Mouse (Mus musculus): Measurements from ENCODE around the gene Ak2.
A peak's percentile ranks its signal among the peaks of the same experiment; 100 is the strongest.

The Ak2 gene

DNA sequence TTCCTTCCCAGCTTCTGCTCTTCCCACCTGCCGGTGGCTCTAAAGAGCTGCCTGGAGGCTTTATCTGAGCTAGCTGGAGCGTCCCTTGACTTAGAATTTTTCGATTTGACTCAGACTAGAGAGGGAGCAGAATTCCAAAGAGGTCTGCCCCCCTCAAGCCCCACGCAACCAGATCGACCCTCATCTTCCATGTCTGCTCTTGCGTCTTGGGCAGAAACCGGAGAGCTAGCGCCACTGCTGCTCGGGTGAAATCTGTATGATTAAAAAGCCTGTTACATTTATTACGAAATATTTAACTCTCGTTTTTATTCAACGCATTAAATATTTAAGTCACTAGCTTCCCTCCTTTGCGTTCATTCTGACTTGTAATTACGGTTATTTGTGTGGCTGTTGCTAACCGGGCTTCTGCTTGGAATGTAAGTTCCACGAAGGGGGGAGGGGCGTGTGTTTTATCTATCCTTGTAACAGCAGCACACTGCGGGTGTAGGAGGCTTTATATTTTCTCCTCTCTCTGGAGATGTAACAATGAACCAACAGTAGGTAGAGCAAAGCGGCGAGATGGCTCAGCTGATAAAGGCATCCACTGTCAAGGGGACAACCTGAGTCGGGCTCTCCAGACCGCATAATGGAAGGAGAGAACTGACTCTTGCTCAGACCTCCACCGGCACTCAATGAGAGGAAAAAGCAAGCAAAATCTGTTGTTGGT is 57.7 kb downstream of the Ak2 start:
- DNase-seq: no peak

DNA sequence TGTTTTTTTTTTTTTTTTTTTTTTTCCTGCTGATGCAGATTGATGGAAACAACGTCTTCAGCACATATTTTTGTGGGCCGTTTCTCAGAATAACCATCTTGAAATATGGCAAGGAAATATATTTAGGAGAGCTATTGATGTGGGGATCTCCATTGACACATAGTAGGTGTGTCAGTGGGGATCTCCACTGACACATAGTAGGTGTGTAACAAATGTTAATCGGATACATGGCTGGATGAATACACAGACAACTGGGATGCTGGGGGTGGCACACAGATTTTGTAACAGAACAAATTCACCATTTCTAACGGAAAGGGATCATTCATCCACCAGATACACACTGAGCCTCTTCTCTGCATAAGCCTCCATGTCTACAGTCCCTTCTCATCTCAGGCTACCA is 58.6 kb downstream of the Ak2 start:
- DNase-seq: no peak

DNA sequence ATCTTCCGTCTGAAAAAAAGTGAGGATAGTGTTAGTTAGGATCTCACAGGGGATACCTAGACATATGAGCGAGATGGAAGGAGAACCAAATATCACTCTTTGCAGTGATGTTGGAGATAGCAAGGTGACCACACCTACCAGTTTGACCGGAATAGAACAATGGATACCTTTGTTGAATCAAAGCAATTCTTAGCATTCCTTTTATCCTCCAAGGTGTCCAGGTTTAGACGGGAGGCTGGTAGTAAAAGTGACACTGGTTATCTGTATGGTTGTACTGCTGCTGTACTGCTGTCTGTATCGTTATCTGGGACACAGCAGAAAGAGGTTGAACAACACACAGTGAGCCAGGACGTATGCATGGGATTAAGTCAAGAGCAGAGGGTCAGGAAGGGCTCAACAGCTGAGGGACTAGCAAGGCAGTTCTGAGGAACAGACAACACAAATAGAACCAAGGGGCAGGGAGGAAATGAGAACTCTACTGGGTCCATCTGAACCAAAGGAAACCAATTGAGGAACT is 59.2 kb downstream of the Ak2 start:
- DNase-seq: no peak

DNA sequence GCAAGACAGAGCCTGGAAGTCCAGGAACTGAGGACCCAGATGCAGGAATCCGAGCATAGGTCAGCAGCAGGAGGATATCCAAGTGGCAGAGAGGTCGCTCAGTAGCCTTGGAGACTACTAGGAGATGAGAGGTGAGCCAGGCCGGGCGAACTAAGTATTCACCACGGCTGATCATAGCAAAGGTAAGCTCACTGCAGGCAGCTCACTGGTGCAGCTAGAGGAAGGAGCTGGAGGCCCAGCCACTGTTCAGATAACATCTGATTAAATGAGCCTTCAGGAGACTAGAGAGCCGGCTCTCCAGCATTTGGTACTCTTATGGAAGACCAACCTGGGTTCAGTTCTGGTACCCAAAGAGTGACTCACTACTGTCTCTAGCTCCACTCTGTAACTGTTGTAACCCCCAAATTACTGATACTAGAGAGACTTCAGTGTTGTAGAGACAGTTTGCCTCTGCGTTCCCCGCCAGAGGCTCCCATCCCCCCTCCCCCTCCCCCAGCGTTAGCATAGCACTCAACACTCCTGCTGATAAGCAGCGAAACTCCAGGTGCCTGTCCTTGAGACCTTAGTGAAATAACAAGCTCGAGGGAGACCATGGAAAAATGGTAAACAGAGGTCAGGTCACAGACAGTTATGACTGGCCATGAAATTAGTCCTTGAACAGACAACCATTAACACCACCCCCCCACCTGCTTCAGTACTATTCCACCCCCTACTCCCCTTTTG is 59.9 kb downstream of the Ak2 start:
- no peak for DNase-seq

DNA sequence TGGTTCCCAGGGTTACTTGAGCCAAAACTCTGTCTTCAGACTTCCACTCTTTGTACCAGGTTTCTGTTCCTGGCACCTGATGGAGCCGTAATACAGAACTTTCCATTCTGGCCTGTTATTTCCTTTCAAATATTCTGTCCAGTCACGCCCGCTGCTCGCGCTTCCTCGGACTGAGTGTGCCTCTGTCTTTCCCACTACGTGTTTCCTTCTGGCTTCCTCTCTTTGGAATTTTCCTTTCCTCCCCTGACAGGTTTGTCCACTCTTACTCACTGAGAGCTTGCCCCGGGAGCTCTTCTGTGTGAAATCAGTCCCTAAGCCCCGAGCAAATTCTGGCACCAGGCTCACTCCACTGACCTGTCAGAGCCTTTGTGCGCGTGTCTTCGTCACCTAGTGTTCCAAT is 63.0 kb downstream of the Ak2 start:
- DNase-seq: no peak

DNA sequence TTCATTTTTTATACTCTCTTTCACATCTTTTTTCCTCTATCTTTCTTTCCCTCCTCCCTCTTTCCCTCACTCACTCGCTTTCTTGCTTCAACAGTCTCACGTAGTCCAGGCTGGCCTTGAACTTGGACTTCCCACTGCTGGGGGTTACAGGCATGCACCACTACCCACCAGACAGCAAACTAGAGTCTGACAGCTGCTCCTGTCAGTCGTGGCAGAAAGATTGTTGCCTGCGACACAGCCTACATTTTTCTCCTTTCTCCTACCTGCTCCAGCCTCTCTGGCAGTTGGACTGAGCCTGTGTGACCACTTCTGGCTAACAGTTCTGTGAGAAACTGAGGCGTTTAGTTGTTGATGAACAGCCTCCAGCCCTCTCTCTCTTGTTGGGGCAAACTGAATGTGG is 63.8 kb downstream of the Ak2 start:
- DNase-seq: no peak

DNA sequence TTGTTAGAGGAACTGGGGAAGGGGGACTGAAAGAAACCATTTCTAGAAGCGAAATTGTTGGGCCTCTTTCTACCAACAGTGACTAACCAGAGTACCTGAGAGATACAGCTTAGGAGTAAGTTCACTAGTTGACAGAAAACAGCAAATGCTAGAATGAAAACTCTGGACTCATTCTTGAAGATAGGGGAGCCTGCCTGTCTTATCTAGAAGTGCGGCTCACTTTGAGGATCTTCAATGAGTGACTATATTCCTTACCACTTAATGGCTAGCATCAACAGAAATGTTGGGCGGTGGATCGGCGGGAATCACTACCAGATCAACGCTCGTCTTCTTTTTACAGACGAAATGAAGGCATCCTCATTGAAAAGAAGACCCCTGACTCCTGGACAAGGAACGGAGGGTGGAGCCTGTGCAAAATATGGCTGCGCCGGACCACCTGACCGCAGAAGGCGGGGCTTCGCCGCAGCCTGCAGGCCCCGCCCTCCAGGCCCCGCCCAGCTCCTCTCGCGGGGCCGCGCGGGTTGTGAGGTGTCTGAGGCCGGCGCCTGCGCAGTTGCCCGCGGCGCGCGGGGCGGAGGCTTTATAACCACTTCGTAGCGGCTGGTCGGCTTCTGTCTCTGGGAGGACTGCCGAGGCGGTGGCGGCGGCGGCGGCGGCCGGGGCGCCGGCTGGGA is 65.9 kb downstream of the Ak2 start:
- peak; percentile 98 for DNase-seq

DNA sequence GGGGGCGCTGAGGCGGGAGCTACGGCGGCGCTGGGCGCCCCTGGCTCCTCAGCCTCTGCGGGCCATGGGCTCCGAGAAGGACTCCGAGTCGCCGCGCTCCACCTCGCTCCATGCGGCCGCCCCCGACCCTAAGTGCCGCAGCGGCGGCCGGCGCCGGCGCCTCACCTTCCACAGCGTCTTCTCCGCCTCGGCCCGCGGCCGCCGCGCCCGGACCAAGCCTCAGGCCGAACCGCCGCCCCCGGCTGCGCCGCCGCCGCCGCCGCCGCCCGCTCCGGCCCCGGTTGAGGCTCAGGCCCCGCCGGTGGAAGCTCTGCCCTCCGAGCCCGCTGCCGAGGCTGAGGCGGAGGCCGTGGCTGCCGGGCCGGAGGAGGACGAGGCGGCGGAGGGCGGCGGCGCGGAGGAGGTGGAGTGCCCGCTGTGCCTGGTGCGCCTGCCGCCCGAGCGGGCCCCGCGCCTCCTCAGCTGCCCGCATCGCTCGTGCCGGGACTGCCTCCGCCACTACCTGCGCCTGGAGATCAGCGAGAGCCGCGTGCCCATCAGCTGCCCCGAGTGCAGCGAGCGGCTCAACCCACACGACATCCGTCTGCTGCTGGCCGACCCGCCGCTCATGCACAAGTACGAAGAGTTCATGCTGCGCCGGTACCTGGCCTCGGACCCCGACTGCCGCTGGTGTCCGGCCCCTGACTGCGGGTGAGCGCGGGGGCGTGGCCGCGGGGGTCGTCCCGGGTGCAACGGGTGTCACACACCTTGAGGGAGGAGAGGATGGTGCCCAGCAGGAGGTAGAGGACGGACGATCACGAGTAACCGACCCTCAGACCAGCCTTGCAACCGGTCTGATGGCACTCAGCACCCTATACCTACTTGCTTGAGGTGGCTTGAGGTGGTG is 66.7 kb downstream of the Ak2 start, which contains the start of gene Rnf19b:
Rnf19b (plus strand) TSS at position 65 of the 886 bp plus-strand sequence.
- DNase-seq: peak; percentile 69

DNA sequence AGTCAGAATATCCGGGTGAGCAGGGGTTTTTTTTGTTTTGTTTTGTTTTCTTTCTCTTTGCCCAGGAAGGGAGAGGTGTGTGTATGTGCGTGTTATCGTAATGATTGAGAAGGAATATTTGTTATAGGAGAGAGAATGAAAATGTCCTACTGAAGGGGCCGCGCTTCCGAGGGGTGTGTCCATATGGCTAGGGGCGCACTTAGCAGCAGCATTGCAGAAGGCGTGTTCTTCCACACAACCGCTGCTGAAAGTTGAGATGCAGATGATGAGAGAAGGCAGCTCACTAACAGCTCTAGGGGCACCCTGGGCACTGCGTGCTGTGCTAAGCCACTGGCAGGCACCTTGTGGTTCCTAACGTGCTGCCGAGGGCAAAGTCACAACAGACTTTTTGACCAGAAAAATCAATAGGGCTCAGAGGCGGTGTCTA is 67.4 kb downstream of the Ak2 start:
- DNase-seq: peak; percentile 47

DNA sequence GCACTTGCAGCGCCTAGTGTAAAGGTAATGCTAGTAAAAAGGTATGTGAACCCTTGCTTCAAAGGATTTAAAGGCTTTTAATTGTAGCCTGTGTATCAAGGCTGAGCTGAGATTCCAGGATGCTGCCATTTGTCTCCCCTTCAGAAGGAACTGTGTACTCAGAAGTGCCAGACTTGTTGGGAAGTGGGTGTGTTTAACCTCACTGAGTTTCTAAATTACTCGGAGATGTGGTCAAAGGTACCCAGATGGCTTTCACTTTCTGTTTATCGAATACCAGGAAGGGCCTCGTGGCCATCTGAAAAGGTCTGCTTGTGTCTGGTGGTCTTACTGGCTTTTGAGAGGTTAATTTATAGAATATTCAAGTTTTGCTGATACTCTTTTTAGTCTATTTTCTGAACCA is 68.2 kb downstream of the Ak2 start:
- no peak for DNase-seq
